Comparison of ENCODE assay signal across 1 mouse cellular context in the genomic region with DNA sequence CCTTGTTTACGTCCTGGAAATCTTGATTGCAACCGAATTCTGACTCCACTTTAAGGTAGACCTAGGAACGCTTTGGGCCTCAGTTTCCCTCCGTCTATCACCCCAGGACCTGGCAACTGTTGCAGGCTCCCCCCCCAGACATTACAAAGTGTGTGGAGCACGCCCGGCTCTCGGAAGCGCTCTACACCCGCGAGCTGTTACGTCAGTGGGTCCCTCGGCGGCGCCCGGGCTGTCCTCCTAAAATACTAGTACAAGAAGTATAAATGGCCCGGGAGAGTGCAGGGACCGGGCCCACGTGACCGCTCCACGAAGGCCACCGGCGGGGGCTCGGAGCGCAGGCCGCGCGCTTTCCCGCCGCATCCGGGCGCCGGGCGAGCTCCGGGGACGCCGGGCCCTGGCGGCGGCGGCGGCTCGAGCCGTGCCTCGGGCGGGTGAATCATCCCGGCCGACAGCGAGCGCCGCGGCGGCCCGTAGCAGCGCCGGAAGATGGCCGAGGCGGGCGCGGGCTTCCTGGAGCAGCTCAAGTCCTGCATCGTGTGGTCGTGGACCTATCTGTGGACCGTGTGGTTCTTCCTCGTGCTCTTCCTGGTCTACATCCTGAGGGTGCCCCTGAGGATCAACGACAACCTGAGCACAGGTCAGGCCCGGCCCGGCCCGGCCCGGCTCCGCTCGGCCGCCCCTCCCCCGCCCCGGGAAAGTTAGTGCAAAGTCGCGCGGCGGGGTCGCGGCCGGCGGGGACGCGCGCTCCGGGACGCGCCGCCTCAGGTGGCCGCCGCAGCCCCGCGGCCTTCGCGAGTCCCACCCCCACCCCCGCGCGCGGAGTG.
TF ChIP-seq lines count a peak whose summit lies in the region.

No protein-coding gene starts in this region.

TF ChIP-seq in CH12.LX, 34 proteins besides CTCF, POLR2A, EP300 and RAD21:
- no peak for TF ChIP-seq NRF1 (IDR thresholded peaks at IDR 0.05; ENCODE audit: low read depth, low read length)
- peak; percentile 95 for TF ChIP-seq UBTF (IDR thresholded peaks at IDR 0.05; ENCODE audit: low read depth, low read length)
- no peak for TF ChIP-seq TBP (conservative IDR thresholded peaks at IDR 0.05; ENCODE audit: low read depth, low read length)
- TF ChIP-seq MAX (IDR thresholded peaks at IDR 0.05; ENCODE audit: low read length) = peak; percentile 44; the same call in 1 of the 2 replicates
- no peak for TF ChIP-seq MAZ (IDR thresholded peaks at IDR 0.05; ENCODE audit: low read depth, low read length)
- TF ChIP-seq IRF4 (IDR thresholded peaks at IDR 0.05; ENCODE audit: low read depth, low read length) = no peak
- no peak for TF ChIP-seq POLR2AphosphoS2 (IDR thresholded peaks at IDR 0.05; ENCODE audit: low read depth, low read length)
- no peak for TF ChIP-seq PAX5 (IDR thresholded peaks at IDR 0.05; ENCODE audit: low read length)
- no peak for TF ChIP-seq E2F4 (IDR thresholded peaks at IDR 0.05; ENCODE audit: insufficient replicate concordance, low read depth, low read length)
- peak; percentile 49; the same call in 1 of the 2 replicates for TF ChIP-seq ELF1 (IDR thresholded peaks at IDR 0.05; ENCODE audit: low read depth, low read length)
- TF ChIP-seq GABPA (IDR thresholded peaks at IDR 0.05; ENCODE audit: insufficient replicate concordance, low read depth, low read length) = no peak
- no peak; the same call in 1 of the 2 replicates for TF ChIP-seq MEF2A (IDR thresholded peaks at IDR 0.05; ENCODE audit: borderline replicate concordance, low read depth, low read length)
- no peak for TF ChIP-seq SMC3 (IDR thresholded peaks at IDR 0.05; ENCODE audit: low read depth, low read length)
- no peak for TF ChIP-seq ZNF384 (IDR thresholded peaks at IDR 0.05; ENCODE audit: low read depth, low read length)
- no peak for TF ChIP-seq CHD2 (IDR thresholded peaks at IDR 0.05; ENCODE audit: low read length)
- TF ChIP-seq JUN (IDR thresholded peaks at IDR 0.05; ENCODE audit: insufficient read depth, low read depth, low read length) = no peak
- TF ChIP-seq RCOR1 (conservative IDR thresholded peaks at IDR 0.05; ENCODE audit: low read depth, low read length) = no peak
- no peak for TF ChIP-seq ZMIZ1 (IDR thresholded peaks at IDR 0.05; ENCODE audit: low read depth, low read length)
- TF ChIP-seq KAT2A (IDR thresholded peaks at IDR 0.05; ENCODE audit: insufficient replicate concordance, low read length) = no peak
- TF ChIP-seq ZKSCAN1 (IDR thresholded peaks at IDR 0.05; ENCODE audit: borderline replicate concordance, low read depth, low read length) = no peak
- TF ChIP-seq USF2 (conservative IDR thresholded peaks at IDR 0.05; ENCODE audit: low read depth, low read length) = peak; percentile 36; the same call in 1 of the 2 replicates
- TF ChIP-seq MXI1 (IDR thresholded peaks at IDR 0.05; ENCODE audit: low read depth, low read length) = 0 out of 2 replicates have a peak, but pooled peaks have one; percentile 52
- no peak for TF ChIP-seq MAFK (IDR thresholded peaks at IDR 0.05; ENCODE audit: insufficient replicate concordance, low read length)
- no peak for TF ChIP-seq MYC (IDR thresholded peaks at IDR 0.05; ENCODE audit: low read depth, low read length)
- TF ChIP-seq USF1 (IDR thresholded peaks at IDR 0.05; ENCODE audit: low read depth, low read length) = peak; percentile 79
- no peak for TF ChIP-seq CHD1 (IDR thresholded peaks at IDR 0.05; ENCODE audit: low read depth, low read length)
- no peak for TF ChIP-seq HCFC1 (IDR thresholded peaks at IDR 0.05; ENCODE audit: low read depth, low read length)
- TF ChIP-seq ETS1 (conservative IDR thresholded peaks at IDR 0.05; ENCODE audit: low read depth, low read length) = no peak
- TF ChIP-seq JUND (conservative IDR thresholded peaks at IDR 0.05; ENCODE audit: low read depth, low read length) = no peak
- TF ChIP-seq NELFE (IDR thresholded peaks at IDR 0.05; ENCODE audit: low read depth, low read length) = no peak; the same call in 1 of the 2 replicates
- peak; percentile 30; the same call in 1 of the 2 replicates for TF ChIP-seq TCF12 (IDR thresholded peaks at IDR 0.05; ENCODE audit: low read depth, low read length)
- TF ChIP-seq BHLHE40 (IDR thresholded peaks at IDR 0.05; ENCODE audit: low read depth, low read length) = peak; percentile 38; the same call in 1 of the 2 replicates
- TF ChIP-seq SIN3A (IDR thresholded peaks at IDR 0.05; ENCODE audit: low read length) = no peak
- no peak for TF ChIP-seq ZC3H11A (IDR thresholded peaks at IDR 0.05; ENCODE audit: low read depth, low read length)
TF ChIP-seq in CH12.LX: peak in this region for 8.
